13 mouse cellular contexts compared by ENCODE assay signal in the genomic region with DNA sequence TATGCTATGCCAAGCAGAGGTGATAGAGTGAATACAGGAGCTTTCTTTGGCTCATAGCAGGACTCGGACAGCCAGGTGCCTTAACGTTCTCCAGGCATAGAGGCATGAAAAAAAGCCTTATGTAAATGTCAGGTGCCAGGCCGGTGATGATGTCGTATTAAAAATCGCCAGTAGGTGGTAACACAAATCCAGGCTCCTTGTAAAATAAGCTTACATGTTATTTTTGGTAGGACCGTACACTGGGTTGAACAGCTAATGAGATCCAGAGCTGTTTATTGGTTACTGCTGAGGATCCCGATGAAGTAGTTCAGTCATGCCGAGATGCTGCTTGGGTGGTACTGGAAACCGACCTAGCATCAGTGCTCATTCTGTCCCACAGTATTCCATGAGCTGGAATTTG.
DNase-seq lines count a peak whose midpoint lies in the region; ATAC-seq and TF ChIP-seq lines count a peak whose summit lies in the region.
"Had no signal": no experiment of that assay in that cellular context is flagged by ENCODE, and none has a peak within 500 bp of the region (broad histone marks: within the 10 kb centered on the region; RNA-seq: fewer than 3 reads in every experiment).

No protein-coding gene starts in this region.

- H3K27me3 ChIP-seq in lung, embryonic 14.5 days (ENCODE audit: insufficient read depth, low read length): no peaks in the 10 kb centered on the region
- no peaks in the 10 kb centered on the region for H3K27me3 ChIP-seq in splenic B cell, adult 2 months (ENCODE audit: control insufficient read depth, insufficient read depth, low read length, poor library complexity, severe bottlenecking)
- H3K27me3 ChIP-seq: midbrain, embryonic 13.5 days had no signal

- ATAC-seq in lung, embryonic 14.5 days (ENCODE audit: insufficient read depth): no peak
- peak; percentile 38 for ATAC-seq in inflammation-experienced regulatory T-cells, adult 6 months
- no peak for ATAC-seq in granulocyte monocyte progenitor cell, adult 5-6 weeks (replicated peaks; ENCODE audit: poor library complexity, severe bottlenecking)
- ATAC-seq: hindbrain, embryonic 16.5 days; midbrain, embryonic 13.5 days had no signal

- no peak for TF ChIP-seq CTCF in lung, embryonic 14.5 days (IDR thresholded peaks at IDR 0.05; ENCODE audit: low read depth)

- peaks cover 10% of the 10 kb centered on the region; the same call in 1 of the 2 replicates for H3K4me1 ChIP-seq in lung, embryonic 14.5 days (ENCODE audit: insufficient read depth)
- H3K4me1 ChIP-seq: midbrain, embryonic 13.5 days; neural tube, embryonic 15.5 days had no signal

- H3K4me2 ChIP-seq in lung, embryonic 14.5 days: no peak overlapping the region
- H3K4me2 ChIP-seq: midbrain, embryonic 13.5 days; neural tube, embryonic 15.5 days had no signal

- DNase-seq in adrenal gland, postnatal 10 days: peak; percentile 7
- DNase-seq in adrenal gland, postnatal 36 days: no peak
- peak; percentile 18 for DNase-seq in lung, embryonic 14.5 days
- no peak for DNase-seq in lung, postnatal 25 days (ENCODE audit: low spot score)
- peak; percentile 51 for DNase-seq in splenic B cell, adult 2 months (ENCODE audit: low read depth, low spot score)
- DNase-seq in right cerebral cortex, postnatal 14 days: no peak
- DNase-seq: gastrocnemius, postnatal 36 days had no signal

- no peak overlapping the region for H3K9ac ChIP-seq in lung, embryonic 14.5 days
- H3K9ac ChIP-seq: liver, embryonic 14.5 days; midbrain, embryonic 13.5 days; neural tube, embryonic 15.5 days had no signal

- no peak overlapping the region for H3K27ac ChIP-seq in lung, embryonic 14.5 days (ENCODE audit: low read depth)
- H3K27ac ChIP-seq: liver, embryonic 14.5 days; midbrain, embryonic 13.5 days; neural tube, embryonic 15.5 days had no signal

- H3K9me3 ChIP-seq in lung, embryonic 14.5 days (ENCODE audit: low read depth, low read length): no peaks in the 10 kb centered on the region
- H3K9me3 ChIP-seq: midbrain, embryonic 13.5 days; neural tube, embryonic 15.5 days had no signal

- no peaks in the 10 kb centered on the region for H3K36me3 ChIP-seq in lung, embryonic 14.5 days (ENCODE audit: insufficient read depth)
- no peaks in the 10 kb centered on the region for H3K36me3 ChIP-seq in splenic B cell, adult 2 months (ENCODE audit: control insufficient read depth, insufficient read depth, low read length, poor library complexity, severe bottlenecking)
- H3K36me3 ChIP-seq: midbrain, embryonic 13.5 days; neural tube, embryonic 15.5 days had no signal

- H3K4me3 ChIP-seq in lung, embryonic 14.5 days (ENCODE audit: low read depth, low read length): no peak overlapping the region
- H3K4me3 ChIP-seq: midbrain, embryonic 13.5 days; neural tube, embryonic 15.5 days had no signal

- whole genome bisulfite sequencing in lung, embryonic 14.5 days: 67% methylated on average over 9 of the region's 9 CpGs

Comparison
In these comparisons a context has a peak if more than half of its experiments do, and no peak if none do; other contexts are left out.
1. DNase-seq: peak in adrenal gland, postnatal 10 days (single experiment), lung, embryonic 14.5 days (single experiment) and splenic B cell, adult 2 months (single experiment); none in adrenal gland, postnatal 36 days (0 of 2), lung, postnatal 25 days (single experiment) and right cerebral cortex, postnatal 14 days (single experiment).